Mouse (Mus musculus) heart, adult 2 months (tissue): ENCODE results near the gene Keap1.

ENCODE experiments used
- CTCF ChIP-seq: fragments of 200-600 bp; IDR thresholded peaks from 2 replicates; pipeline ENCODE4 v1.8.1; 2022; ENCODE audit warnings: antibody characterized with exemption, mild to moderate bottlenecking, moderate library complexity
- EP300 ChIP-seq: fragments of 200-500 bp; IDR thresholded peaks from 2 replicates; pipeline ENCODE4 v1.6.1; 2011; ENCODE audit warnings: low read depth, low read length, control low read depth; ENCODE audit not compliant: insufficient read depth
- POLR2A ChIP-seq: fragments of 200-500 bp; IDR thresholded peaks from 2 replicates; pipeline ENCODE4 v1.6.1; 2011; ENCODE audit warnings: mild to moderate bottlenecking, low read depth, low read length, control low read depth; ENCODE audit not compliant: insufficient read depth

- TF ChIP-seq CTCF, result no peak
- TF ChIP-seq EP300, result no peak
- TF ChIP-seq POLR2A, result no peak
These were observed 5.9 kb upstream of the Keap1 start for GRCm38 (mm10) chr9:21245113-21245487.
